Mouse (Mus musculus) hindbrain, embryonic 12.5 days (tissue): ENCODE data around the gene Ppm1l. TPM values are rescaled to one million over a fixed set of nuclear protein-coding genes. Genes with fewer than 3 reads are reported as not detected.
A peak's percentile ranks its signal among the peaks of the same experiment; 100 is the strongest.
"Not testable (repeated sequence)": the region's sequence is repeated elsewhere in the genome, so short reads cannot be mapped to it uniquely, and the experiment has no call there.

ENCODE experiments used
- ATAC-seq: fragments of 200-750 bp; cut with Nextera tagmentation; 2 replicates; pipeline ENCODE4 v1.8.0; 2017; ENCODE audit warnings: moderate TSS enrichment; ENCODE audit not compliant: low FRiP score
- H3K27ac ChIP-seq: fragments of 300-500 bp; sonication (generic); 2 replicates; pipeline ENCODE4 v1.5.1; 2016; ENCODE audit warnings: mild to moderate bottlenecking
- H3K27me3 ChIP-seq: fragments of 300-500 bp; sonication (generic); 2 replicates; pipeline ENCODE4 v1.6.1; 2016; ENCODE audit warnings: mild to moderate bottlenecking
- H3K36me3 ChIP-seq: fragments of 300-500 bp; sonication (generic); 2 replicates; pipeline ENCODE4 v1.6.1; 2016; ENCODE audit warnings: mild to moderate bottlenecking
- H3K4me1 ChIP-seq: fragments of 300-500 bp; sonication (generic); 2 replicates; pipeline ENCODE4 v1.6.1; 2016
- H3K4me2 ChIP-seq: fragments of 300-500 bp; sonication (generic); replicated peaks from 2 replicates; pipeline ENCODE4 v1.6.1; 2016; ENCODE audit warnings: mild to moderate bottlenecking
- H3K4me3 ChIP-seq: fragments of 300-500 bp; sonication (generic); 2 replicates; pipeline ENCODE4 v1.5.1; 2016; ENCODE audit warnings: mild to moderate bottlenecking
- H3K9ac ChIP-seq: fragments of 300-500 bp; sonication (generic); 2 replicates; pipeline ENCODE4 v1.6.1; 2016; ENCODE audit warnings: mild to moderate bottlenecking, moderate library complexity
- H3K9me3 ChIP-seq: fragments of 300-500 bp; sonication (generic); replicated peaks from 2 replicates; pipeline ENCODE4 v1.6.1; 2016; ENCODE audit warnings: mild to moderate bottlenecking
- WGBS: fragments of 180-500 bp; shearing (Covaris S2); methylation state at CpG from one replicate; pipeline ENCODE4 v1.1.7; 2016; 5-methylcytosine and 5-hydroxymethylcytosine counted together
- polyA plus RNA-seq: library from polyadenylated mRNA; unstranded; fragments of >200 nt; fragmentation: Nextera tagmentation; extraction: Ambion mirVana; gene quantifications from 2 replicates; pipeline ENCODE4 v1.2.1, GENCODE M21; 2016

Ppm1l gene
- polyA plus RNA-seq, 1 experiment from 2014 or later: 23.3 TPM

DNA sequence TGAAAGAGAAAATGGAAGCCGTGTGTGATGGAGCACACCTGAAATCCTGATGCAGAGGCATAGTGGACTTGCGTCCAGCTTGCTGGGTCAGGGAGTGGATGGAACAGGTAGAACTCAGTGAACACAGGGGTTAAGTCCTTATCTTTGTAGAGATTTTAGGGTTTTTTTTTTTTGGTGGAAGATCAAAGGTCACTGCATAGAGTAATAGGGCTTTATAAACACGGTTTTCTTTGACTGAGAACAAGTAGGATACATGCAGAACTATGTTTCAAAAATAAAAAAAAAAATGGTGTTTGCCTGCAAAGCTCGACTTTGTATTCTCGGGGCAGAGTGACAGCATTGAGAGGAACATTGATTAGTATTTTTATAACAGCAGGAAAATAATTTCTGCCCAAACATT lies 75.6 kb downstream of the Ppm1l start:
- no peaks in the 10 kb centered on the region for H3K4me1 ChIP-seq
- H3K27ac ChIP-seq: no peak overlapping the region
- H3K4me2 ChIP-seq: no peak overlapping the region
- H3K4me3 ChIP-seq: no peak overlapping the region
- no peak overlapping the region for H3K9ac ChIP-seq
- no peak for ATAC-seq
- no peaks in the 10 kb centered on the region for H3K36me3 ChIP-seq
- H3K9me3 ChIP-seq: no peaks in the 10 kb centered on the region; the same call in 1 of the 2 replicates
- WGBS: 85% methylated on average over 5 of the region's 5 CpGs
- no peaks in the 10 kb centered on the region for H3K27me3 ChIP-seq

DNA sequence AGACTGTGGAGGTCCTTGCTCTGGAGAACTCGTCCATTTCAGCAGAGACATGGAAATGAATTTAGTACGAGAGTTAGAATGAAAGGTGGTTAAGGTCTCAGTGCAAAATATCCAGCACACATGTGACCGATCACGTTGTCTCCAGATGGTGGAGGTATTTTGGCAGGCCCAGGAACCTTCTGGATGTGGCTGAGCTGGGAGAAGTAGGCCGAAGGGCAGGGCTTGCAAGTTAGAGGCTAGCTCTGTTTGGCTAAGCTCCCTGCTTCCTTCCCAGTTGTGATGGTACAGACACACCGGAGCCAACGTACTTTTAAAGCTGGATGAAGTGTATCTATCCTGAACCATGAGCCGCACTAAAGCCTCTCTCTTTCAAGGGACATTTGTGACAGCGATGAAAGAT lies 76.4 kb downstream of the Ppm1l start:
- H3K36me3 ChIP-seq: no peaks in the 10 kb centered on the region
- 88% methylated on average over 9 of the region's 9 CpGs for WGBS
- H3K9me3 ChIP-seq: no peaks in the 10 kb centered on the region; the same call in 1 of the 2 replicates
- H3K4me2 ChIP-seq: no peak overlapping the region
- H3K27me3 ChIP-seq: no peaks in the 10 kb centered on the region
- no peak overlapping the region for H3K4me3 ChIP-seq
- no peak overlapping the region for H3K9ac ChIP-seq
- no peaks in the 10 kb centered on the region for H3K4me1 ChIP-seq
- ATAC-seq: no peak
- no peak overlapping the region for H3K27ac ChIP-seq

DNA sequence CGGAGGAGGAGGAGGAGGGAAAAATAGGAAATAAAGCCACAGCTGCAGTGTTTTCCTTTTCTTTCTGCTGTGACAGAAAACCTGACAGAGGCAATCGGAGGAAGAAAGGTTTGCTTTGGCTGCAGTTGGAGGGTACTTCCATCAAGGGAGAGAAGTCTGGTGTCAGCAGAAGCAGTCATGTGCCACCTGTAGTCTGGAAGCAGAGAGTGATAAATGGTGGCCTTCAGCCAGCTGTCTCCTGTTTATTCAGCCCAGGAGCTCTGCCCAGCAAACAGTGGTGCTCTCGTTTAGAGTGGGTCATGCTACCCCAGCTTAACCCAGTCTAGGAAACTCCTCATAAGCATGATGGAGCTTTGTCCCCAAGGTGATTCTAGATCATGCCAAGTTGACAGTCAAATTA lies 77.3 kb downstream of the Ppm1l start:
- ATAC-seq: no peak
- Histone ChIP-seq H3K4me2 (no peak overlapping the region), H3K27me3 (no peaks in the 10 kb centered on the region), H3K4me3 (no peak overlapping the region), H3K4me1 (no peaks in the 10 kb centered on the region), H3K9ac (no peak overlapping the region), H3K36me3 (no peaks in the 10 kb centered on the region), H3K9me3 (no peaks in the 10 kb centered on the region; the same call in 1 of the 2 replicates), H3K27ac (no peak overlapping the region)
- 86% methylated on average over 3 of the region's 3 CpGs for WGBS

DNA sequence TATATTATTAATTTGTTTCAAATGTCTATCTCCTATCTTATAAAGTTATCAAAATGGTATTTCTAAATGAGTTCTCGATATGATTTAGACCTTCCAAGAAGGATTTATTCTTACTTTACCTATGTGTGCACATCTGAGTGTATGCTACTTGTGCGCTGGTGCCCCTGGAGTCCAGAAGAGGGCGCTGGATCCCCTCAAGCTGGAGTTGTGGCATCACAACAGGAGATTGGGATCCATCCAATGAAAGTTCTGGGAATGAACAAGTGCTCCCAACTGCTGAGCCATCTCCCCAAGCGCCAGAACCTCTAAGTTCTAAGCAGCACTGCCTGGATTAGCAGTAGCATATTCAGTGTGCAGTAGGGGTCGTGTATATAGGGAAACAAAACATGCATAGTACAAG lies 78.4 kb downstream of the Ppm1l start:
- 83% methylated on average over 5 of the region's 5 CpGs for WGBS
- Histone ChIP-seq H3K4me3 (no peak overlapping the region), H3K27ac (no peak overlapping the region), H3K4me2 (no peak overlapping the region), H3K27me3 (no peaks in the 10 kb centered on the region), H3K36me3 (no peaks in the 10 kb centered on the region), H3K9ac (no peak overlapping the region), H3K9me3 (no peaks in the 10 kb centered on the region; the same call in 1 of the 2 replicates), H3K4me1 (no peaks in the 10 kb centered on the region)
- ATAC-seq: no peak

DNA sequence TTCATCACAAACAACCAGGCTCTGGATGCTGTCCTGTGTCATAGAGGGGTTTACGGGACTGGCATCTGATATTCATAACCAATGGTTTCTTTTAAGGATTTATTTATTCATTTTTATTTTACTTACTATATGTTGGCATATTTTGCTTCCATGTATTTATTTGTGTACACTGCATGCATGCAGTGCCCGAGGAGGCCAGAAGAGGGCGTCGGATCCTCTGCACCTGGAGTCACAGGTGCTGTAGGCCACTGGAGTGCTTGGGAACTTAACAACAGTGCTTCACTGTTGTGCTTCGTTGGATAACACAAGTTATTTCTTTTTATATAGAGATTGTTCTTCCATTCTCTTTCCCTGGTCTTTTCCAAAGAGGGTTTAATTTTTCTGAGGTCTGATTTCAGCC lies 81.1 kb downstream of the Ppm1l start:
- Histone ChIP-seq H3K36me3 (no peaks in the 10 kb centered on the region), H3K9me3 (no peaks in the 10 kb centered on the region; the same call in 1 of the 2 replicates), H3K4me2 (no peak overlapping the region), H3K27me3 (peaks cover 20% of the 10 kb centered on the region), H3K4me3 (no peak overlapping the region), H3K27ac (no peak overlapping the region), H3K9ac (no peak overlapping the region), H3K4me1 (no peaks in the 10 kb centered on the region)
- ATAC-seq: no peak
- 67% methylated on average over 5 of the region's 5 CpGs for WGBS

DNA sequence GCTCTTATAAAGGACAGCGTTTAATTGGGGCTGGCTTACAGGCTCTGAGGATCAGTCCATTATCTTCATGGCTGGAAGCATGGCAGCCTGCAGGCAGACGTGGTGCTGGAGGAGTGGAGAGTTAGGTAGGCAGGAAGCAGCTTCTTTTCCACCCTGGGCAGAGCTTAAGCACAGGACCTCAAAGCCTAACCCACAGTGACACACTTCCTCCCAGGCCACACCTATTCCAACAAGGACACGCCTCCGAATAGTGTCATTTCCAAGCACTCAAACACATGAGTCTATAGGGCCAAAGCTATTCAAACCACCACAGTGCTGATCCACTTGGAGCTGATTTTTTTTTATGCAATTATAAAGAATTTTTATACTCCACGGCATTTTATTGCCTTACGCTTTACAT lies 82.7 kb downstream of the Ppm1l start:
- peaks cover 33% of the 10 kb centered on the region for H3K27me3 ChIP-seq

DNA sequence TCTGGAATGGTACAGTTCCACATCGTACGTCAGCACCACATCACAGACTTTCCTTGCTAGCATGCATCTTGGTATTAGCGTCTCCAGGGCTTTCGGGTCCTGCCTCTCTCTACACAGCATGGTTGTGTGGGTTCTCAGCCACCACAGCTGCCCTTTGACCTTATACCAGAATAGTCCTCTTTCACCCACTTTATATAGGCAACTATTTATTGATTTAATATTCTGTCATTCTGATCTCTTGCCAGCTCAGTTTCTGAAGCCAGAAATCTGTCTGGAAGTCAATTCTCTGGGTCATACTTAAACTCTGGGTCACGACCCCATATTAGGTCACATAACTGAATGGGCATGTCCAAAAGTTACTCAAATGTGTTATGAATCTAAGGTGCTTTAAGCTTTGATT lies 86.5 kb downstream of the Ppm1l start:
- no peak overlapping the region for H3K4me2 ChIP-seq
- no peaks in the 10 kb centered on the region for H3K9me3 ChIP-seq
- no peak overlapping the region for H3K27ac ChIP-seq
- H3K4me3 ChIP-seq: no peak overlapping the region
- H3K9ac ChIP-seq: no peak overlapping the region
- WGBS: 77% methylated on average over 5 of the region's 5 CpGs
- no peak for ATAC-seq
- peaks cover 8% of the 10 kb centered on the region; the same call in 1 of the 2 replicates for H3K4me1 ChIP-seq
- no peaks in the 10 kb centered on the region for H3K36me3 ChIP-seq
- peaks cover 62% of the 10 kb centered on the region for H3K27me3 ChIP-seq

More for the DNA sequence above, 82.7 kb downstream of the Ppm1l start:
- H3K4me2 ChIP-seq: no peak overlapping the region
- no peaks in the 10 kb centered on the region for H3K36me3 ChIP-seq
- no peak for ATAC-seq
- no peaks in the 10 kb centered on the region; the same call in 1 of the 2 replicates for H3K9me3 ChIP-seq
- 88% methylated on average over 6 of the region's 6 CpGs for WGBS
- no peak overlapping the region for H3K27ac ChIP-seq
- no peak overlapping the region for H3K9ac ChIP-seq
- H3K4me3 ChIP-seq: no peak overlapping the region
- H3K4me1 ChIP-seq: no peaks in the 10 kb centered on the region

DNA sequence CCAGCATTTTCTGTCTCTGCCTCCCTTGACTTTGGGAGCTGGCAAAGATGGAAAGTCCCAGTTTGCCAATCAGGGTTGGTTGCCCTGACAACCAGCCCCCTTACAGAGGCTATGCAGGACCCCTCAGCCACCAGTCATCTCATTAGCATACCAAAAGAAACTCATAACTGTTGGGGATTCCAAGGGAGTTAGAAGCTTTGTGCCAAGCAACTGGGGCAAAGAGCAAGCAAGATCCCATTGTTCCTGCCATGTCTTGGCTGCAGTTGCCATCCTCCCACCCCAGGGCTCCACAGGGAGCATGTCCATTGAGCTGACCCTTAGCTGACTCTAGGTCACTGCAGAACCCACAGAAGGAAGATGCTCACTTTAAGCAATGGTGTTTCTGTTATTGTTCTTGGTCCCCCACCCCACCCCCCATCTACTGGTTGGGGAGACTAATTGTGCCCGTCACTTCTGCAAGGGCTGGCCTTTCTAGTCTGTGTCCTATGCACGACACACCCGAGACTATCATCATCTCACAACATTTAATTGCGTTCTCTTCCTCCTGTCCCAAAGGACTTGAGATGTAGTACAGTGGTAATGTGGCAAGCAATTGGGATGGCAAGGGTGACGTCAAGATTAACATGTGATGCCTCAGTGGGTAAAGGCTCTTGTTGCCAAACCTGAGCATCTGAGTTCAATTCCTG lies 89.7 kb downstream of the Ppm1l start:
- H3K27ac ChIP-seq: no peak overlapping the region
- H3K9me3 ChIP-seq: no peaks in the 10 kb centered on the region
- H3K4me2 ChIP-seq: no peak overlapping the region
- H3K9ac ChIP-seq: no peak overlapping the region
- H3K27me3 ChIP-seq: peaks cover 78% of the 10 kb centered on the region
- 22% methylated on average over 5 of the region's 5 CpGs for WGBS
- H3K36me3 ChIP-seq: no peaks in the 10 kb centered on the region
- no peak overlapping the region for H3K4me3 ChIP-seq
- H3K4me1 ChIP-seq: peaks cover 16% of the 10 kb centered on the region
- peak; percentile 90 for ATAC-seq

DNA sequence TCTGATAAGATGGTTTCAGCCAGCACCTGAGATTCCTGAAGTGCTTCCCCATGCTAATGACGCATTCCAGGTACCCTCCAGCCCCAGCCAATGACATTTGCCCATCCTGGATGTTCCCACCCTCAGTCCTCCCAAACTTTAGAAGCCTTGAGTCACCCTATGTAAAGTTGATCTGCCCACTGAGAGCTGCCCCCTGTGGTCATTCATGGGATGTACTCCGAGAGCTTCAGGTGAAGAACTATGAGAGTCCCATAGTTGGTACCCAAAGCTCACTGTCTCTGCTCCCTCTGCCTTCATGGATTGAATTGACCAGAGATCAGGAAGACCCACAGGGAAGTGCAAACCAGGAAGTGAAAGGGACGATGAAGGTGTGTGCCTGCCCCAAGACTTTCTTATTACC lies 91.4 kb downstream of the Ppm1l start:
- Histone ChIP-seq H3K4me3 (no peak overlapping the region), H3K27me3 (peaks cover 65% of the 10 kb centered on the region), H3K27ac (no peak overlapping the region), H3K36me3 (no peaks in the 10 kb centered on the region), H3K9ac (no peak overlapping the region), H3K4me1 (peaks cover 16% of the 10 kb centered on the region), H3K9me3 (no peaks in the 10 kb centered on the region), H3K4me2 (no peak overlapping the region)
- ATAC-seq: no peak
- WGBS: 79% methylated on average over 3 of the region's 3 CpGs

DNA sequence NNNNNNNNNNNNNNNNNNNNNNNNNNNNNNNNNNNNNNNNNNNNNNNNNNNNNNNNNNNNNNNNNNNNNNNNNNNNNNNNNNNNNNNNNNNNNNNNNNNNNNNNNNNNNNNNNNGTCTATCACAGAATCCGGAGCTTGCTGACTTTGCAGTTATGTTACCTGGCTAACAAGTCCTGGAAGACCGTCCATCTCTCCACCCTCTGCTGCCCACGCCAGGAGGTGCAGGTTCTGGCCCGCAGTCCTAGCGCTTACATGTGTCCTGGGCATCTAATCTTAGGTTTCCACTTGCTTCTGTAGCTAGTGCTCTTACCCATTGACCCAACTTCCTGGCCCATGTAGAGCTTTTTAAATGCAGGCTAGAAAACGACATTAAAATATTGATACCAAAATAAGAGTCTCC lies 99.5 kb downstream of the Ppm1l start:
- Histone ChIP-seq H3K9me3 (no peaks in the 10 kb centered on the region), H3K27me3 (peaks cover 6% of the 10 kb centered on the region), H3K4me3 (no peak overlapping the region), H3K4me1 (no peaks in the 10 kb centered on the region; the same call in 1 of the 2 replicates), H3K36me3 (no peaks in the 10 kb centered on the region), H3K27ac (no peak overlapping the region), H3K9ac (no peak overlapping the region), H3K4me2 (no peak overlapping the region)
- ATAC-seq: no peak
- WGBS: 87% methylated on average over 6 of the region's 6 CpGs

DNA sequence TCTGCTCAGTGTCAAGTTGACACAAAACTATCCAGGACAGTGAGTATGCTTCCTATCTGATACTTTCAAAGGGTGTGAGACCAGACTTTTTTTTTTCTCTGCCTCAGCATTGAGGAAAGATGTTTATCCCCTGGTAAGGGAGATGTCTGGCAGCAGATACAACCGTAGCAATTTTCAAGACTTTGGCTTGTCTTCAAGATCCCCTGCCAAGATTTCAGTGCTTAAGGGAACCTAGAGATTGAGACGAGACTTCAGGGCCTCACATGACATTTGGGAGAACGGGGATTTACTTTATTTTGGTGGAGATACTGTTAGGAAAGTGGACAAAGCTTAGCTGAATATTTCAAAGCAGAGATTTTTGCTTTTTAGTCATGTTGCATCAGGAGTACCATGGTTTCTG lies 106.1 kb downstream of the Ppm1l start:
- no peak for ATAC-seq
- no peaks in the 10 kb centered on the region for H3K27me3 ChIP-seq
- no peak overlapping the region for H3K4me2 ChIP-seq
- 0 out of 2 replicates have a peak, but pooled peaks cover 6% of the 10 kb centered on the region for H3K9me3 ChIP-seq
- H3K4me1 ChIP-seq: peaks cover 7% of the 10 kb centered on the region
- WGBS: 85% methylated on average over 3 of the region's 3 CpGs
- no peak overlapping the region for H3K4me3 ChIP-seq
- H3K36me3 ChIP-seq: no peaks in the 10 kb centered on the region
- H3K9ac ChIP-seq: no peak overlapping the region
- H3K27ac ChIP-seq: no peak overlapping the region

DNA sequence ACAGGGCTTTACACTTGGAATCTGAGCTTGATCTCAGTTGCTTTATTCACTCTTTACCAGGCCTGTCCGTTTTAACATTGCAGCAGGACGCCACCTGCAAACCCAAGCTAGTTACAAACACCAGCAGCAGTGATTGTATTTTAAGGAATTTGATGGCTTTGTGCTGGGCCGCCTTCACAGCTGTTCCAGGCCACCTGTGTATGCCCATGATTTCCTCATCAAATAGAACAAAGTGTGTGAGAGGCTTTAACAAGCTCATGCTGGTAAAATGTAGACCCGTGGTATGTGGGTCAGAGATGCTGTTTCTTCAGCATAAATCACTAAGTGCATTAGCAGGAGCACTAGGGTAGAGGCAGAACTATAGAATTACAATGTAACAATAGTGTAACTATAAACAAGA lies 106.7 kb downstream of the Ppm1l start:
- ATAC-seq: no peak
- WGBS: 66% methylated on average over 4 of the region's 4 CpGs
- no peak overlapping the region for H3K4me3 ChIP-seq
- peaks cover 11% of the 10 kb centered on the region for H3K4me1 ChIP-seq
- H3K9ac ChIP-seq: no peak overlapping the region
- 0 out of 2 replicates have a peak, but pooled peaks cover 6% of the 10 kb centered on the region for H3K9me3 ChIP-seq
- H3K4me2 ChIP-seq: no peak overlapping the region
- no peaks in the 10 kb centered on the region for H3K27me3 ChIP-seq
- no peaks in the 10 kb centered on the region for H3K36me3 ChIP-seq
- no peak overlapping the region for H3K27ac ChIP-seq

DNA sequence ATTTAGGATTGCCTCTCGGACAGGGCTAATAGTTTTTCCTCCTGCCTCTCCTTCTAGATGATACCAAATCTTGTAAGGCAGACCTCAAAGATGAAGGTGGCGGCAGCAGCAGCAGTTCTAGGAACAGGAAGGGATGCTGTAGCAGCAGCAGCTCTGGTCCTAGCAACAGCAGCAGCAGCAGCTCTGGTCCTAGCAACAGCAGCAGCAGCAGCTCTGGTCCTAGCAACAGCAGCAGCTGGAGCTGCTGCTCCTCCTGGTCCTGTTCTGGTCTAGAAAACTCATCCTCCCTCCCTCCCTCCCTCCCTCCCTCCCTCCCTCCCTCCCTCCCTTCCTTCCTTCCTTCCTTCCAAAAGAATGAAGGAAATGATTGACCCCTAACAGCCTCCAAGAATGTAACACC lies 108.1 kb downstream of the Ppm1l start:
- WGBS: 75% methylated on average over 2 of the region's 2 CpGs
- H3K27ac ChIP-seq: not testable (repeated sequence)

More for the DNA sequence above, 108.1 kb downstream of the Ppm1l start:
- peaks cover 11% of the 10 kb centered on the region for H3K4me1 ChIP-seq
- H3K36me3 ChIP-seq, ATAC-seq, H3K9ac ChIP-seq, H3K9me3 ChIP-seq, H3K4me3 ChIP-seq, H3K4me2 ChIP-seq, H3K27me3 ChIP-seq: not testable (repeated sequence)
